Mouse (Mus musculus) spleen, adult 12 weeks (tissue): ENCODE data around the gene 9530068E07Rik.

Source experiments
- DNase-seq: peaks from one replicate; pipeline ENCODE4 v3.0.0; 2022; ENCODE audit warnings: low spot score

9530068E07Rik gene

GRCm38 (mm10) chr11:52429440-52429839 is 33.2 kb downstream of the 9530068E07Rik start:
- no peak for DNase-seq

DNA sequence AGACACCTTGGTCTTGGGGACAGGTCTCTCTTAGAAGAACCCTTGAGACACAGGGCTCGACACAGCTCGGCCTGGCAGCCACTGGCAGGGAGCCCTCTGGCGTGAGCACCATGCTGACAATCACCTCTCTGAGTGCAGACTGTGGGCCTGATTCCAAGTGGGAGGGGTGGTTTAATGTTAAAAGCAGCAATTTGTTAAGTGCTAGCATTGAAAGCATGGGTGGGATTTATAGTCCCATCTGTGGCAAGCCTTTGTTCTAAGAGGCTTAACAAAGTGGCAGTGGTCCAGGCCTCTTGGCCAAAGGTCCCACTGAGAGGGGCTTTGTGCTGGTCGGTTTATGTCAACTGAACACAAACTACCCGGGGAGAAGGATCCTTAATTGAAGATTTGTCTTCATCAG is 35.4 kb downstream of the 9530068E07Rik start:
- no peak for DNase-seq

DNA sequence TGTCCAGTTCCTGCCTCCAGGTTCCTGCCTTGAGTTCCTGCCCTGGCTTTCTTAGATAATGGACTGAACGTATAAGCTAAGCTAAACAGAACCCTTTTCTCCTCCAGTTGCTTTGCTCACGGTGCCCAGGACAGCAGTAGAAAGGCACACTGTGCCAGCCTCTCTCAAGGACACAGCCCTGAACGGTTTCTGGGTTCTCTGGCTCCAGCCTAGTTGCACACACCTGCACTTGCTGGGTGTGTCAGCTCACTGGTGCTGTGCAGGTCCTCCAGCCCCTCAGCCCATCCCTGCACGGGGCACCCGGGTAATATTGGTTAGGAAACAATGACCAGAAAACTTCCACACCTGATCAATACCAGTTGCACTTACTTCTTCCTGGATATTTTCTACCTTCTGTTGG is 35.9 kb downstream of the 9530068E07Rik start:
- DNase-seq, result no peak

DNA sequence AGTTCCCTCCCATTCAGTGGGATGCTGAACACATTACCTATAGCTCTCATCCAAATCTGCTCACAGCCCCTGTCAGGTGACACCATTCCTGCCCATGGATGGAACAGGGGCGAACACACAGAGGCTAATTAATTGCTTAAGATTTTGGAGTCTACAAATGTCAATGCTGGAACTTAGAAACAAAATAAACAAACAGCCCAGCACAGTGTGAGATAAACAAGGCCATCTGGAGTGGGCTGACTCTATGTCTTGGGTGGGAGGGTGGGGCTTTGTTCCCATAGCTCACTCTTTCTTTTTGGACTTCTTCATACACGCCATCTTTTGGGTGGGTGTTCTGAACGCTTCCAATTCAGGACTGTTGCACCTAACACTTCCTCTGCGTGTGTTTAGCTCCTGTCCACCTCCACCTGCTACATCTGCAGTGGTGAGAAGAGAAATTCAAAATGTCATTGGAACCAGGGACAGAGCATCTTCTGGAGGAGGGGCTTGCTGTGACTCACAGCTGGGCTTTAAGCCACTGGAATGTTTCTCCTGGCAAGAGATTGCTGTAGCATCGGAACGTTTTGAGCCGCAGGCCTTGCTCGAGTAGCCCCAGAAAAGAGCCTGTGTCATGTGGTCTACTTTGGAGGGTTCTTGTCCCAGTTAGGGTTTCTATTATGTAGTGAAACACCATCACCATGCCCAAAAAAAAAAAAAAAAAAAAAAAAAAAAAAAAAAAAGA is 37.0 kb downstream of the 9530068E07Rik start:
- DNase-seq, result no peak

GRCm38 (mm10) chr11:52433797-52434195 is 37.6 kb downstream of the 9530068E07Rik start:
- DNase-seq, result no peak

DNA sequence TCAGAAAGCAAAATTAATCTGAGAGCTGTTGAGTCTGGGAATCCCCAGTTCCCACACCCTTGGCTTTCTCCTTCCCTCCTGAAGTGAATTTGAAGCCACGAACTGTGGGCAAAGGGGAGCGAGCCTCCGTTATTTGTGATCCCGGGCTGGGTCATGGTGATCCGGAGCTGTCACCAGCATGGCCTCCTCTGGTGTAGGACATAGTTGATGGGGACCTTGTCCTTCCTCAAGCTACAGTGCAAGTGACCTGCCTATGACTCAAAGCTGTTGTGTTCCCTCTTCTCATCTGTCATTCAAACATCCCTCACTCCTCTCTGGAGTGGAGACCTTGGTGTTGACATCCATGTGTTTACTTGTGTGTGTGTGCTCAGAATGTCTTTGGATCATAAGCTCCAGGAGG is 39.2 kb downstream of the 9530068E07Rik start:
- DNase-seq, result no peak

GRCm38 (mm10) chr11:52437123-52437522 is 40.9 kb downstream of the 9530068E07Rik start:
- no peak for DNase-seq

- no peak for DNase-seq
These were observed 44.9 kb downstream of the 9530068E07Rik start for GRCm38 (mm10) chr11:52441096-52441495.

DNA sequence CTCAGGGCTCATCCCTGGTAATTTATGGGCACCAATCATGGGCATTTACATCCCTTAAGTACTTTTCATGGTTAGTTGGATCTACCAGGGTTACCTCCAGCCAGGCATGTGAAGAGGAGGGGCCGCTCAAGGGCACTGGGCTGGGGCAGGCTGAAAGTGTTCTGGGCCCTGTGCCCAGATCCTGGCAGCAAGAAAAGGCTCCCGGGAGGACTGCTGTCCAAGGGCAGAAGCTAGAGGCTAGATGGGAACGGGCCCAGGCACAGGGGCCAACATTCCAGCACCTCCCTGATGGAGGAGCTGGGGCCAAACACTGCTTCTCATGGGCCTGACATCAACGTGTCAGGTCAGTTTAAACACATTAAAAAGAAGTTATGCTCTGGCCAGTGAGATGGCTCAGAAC is 51.0 kb downstream of the 9530068E07Rik start:
- DNase-seq, result no peak

GRCm38 (mm10) chr11:52449004-52449403 is 52.8 kb downstream of the 9530068E07Rik start:
- no peak for DNase-seq

DNA sequence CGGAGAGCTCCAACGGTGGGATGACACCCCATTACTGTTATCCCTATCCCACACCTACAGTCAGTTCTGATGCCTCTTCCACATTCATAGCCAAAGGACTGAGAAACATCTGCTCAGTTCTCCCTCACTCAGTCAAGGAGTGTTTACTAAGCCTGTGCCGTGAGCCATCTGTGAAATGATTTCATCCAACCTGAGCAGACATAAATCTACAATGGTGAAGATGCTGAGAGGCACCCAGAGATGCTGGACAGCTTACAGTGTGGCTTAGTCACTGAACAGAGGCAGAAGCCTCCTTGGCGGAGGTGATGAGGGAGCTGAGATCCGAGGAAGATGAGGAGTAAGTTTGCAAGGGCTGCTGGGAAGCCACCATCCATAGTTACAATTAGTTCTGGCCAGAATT is 62.1 kb downstream of the 9530068E07Rik start:
- DNase-seq, result no peak
